Mouse (Mus musculus) E14TG2a.4 (cell line): ENCODE results near the gene Tpk1.

Experiments used
- CTCF ChIP-seq: conservative IDR thresholded peaks from 2 replicates; pipeline ENCODE4 v1.5.1; 2014; ENCODE audit warnings: low read length
- POU5F1 ChIP-seq: IDR thresholded peaks from 2 replicates; pipeline ENCODE4 v1.6.1; 2014; ENCODE audit warnings: low read length, borderline replicate concordance

GRCm38 (mm10) chr6:43338804-43339203 lies 327.3 kb downstream of the Tpk1 start:
- TF ChIP-seq CTCF, result no peak
- no peak for TF ChIP-seq POU5F1
